Mouse (Mus musculus): ENCODE measurements around the gene Wsb1. TPM values are rescaled to one million over a fixed set of nuclear protein-coding genes. Genes with fewer than 3 reads are reported as not detected.

The Wsb1 gene
- 153 TPM for polyA plus RNA-seq (2014; fragmentation: Illumina TruSeq; extraction: RNeasy Lipid Tissue Mini Kit (QIAGEN cat#74804))

DNA sequence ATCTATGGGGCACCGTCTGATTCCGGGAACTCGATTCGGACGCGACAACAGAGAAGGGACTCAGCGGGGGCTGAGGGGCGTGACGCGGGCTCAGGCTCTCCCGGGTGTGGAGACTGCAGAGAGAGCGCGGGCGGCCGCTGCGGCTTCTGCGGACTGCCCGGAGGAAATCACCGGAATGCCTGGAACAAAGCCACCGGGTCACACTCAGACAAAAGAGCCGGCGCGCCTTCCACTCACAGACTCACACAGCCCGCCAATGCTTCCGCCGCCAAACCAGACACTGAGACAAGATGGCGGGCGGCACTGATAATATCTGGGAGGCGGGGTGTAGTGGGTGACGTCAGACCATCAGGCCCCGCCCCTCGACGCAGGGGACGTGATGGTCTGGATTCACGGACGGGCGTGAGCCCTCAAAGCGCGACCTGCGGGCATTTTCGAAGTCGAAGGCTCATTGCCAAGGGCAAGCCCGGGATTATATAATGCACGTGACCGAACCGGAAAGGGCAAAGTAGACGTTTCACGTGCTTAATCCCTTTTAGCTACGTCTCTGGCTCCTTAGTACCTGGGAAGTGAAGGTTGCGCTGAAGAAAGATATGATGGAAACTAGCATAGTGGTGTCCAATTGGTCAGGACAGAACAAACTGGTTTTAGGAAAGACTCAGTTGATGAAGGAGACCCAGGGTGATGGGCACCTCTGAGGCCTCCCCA, at the start of gene Wsb1:
Gene Wsb1, minus strand, starts transcription at position 281 of the 708 bp plus-strand sequence.

DNA sequence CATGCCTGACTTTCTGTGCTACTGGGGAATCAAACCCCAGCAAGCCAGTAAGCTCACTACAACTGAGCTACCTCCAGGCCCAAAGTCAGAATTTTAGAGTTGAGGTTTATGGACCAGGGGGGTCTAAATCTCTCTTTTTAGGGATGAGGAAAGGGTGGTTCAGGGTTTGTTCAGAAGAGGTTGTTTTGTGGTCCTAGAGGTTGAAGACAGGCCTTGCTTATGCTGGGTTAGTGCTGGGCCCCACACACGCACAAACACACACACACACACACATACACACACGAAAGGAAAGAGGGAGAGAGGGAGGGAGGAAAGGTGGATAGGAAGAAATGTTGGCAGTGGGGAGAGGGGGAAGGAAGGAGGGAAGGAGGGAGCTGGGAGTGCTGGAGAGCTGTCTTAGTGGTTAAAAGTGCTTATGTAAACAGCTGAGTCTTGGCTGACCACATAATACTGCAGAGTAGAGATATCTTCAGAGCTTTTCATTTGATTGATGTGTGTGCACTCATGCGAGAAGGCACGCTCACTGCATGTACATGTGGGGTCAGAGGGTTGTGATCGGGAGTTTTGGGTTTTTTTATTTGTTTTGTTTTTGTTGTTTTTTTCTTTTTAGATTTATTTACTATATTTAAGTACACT, 42.5 kb upstream of the Wsb1 start, which contains the start of gene Gm9964:
Gene Gm9964, minus strand, starts transcription at position 51 of the 636 bp plus-strand sequence.

Other genes starting within 250 kb of the Wsb1 start
- 1.5 TPM for gene Ksr1, start 108.3 kb downstream of the Wsb1 start, polyA plus RNA-seq (2014; fragmentation: Illumina TruSeq; extraction: RNeasy Lipid Tissue Mini Kit (QIAGEN cat#74804))
- gene Gm9964, start 42.2 kb upstream of the Wsb1 start, polyA plus RNA-seq (2014; fragmentation: Illumina TruSeq; extraction: RNeasy Lipid Tissue Mini Kit (QIAGEN cat#74804)): not detected
- gene Nf1, start 85.0 kb upstream of the Wsb1 start, polyA plus RNA-seq (2014; fragmentation: Illumina TruSeq; extraction: RNeasy Lipid Tissue Mini Kit (QIAGEN cat#74804)): 51.3 TPM
- 1.1 TPM for gene Omg, start 249.4 kb upstream of the Wsb1 start, polyA plus RNA-seq (2014; fragmentation: Illumina TruSeq; extraction: RNeasy Lipid Tissue Mini Kit (QIAGEN cat#74804))